Mouse (Mus musculus) forebrain, postnatal 0 days (tissue): ENCODE data around the gene Pgap1. TPM values are rescaled to one million over a fixed set of nuclear protein-coding genes. Genes with fewer than 3 reads are reported as not detected.

Experiments used
- ATAC-seq: fragments of 200-750 bp; cut with Nextera tagmentation; 2 replicates; pipeline ENCODE4 v1.8.0; 2017; ENCODE audit warnings: mild to moderate bottlenecking, moderate library complexity
- DNase-seq: peaks from one replicate; pipeline ENCODE4 v3.0.0-alpha.2; 2015
- H3K27ac ChIP-seq: fragments of 300-500 bp; sonication (generic); 2 replicates; pipeline ENCODE4 v1.5.1; 2014; ENCODE audit warnings: low read depth, mild to moderate bottlenecking, antibody characterized with exemption, low read length, moderate library complexity, mixed read lengths
- H3K27me3 ChIP-seq: fragments of 300-500 bp; sonication (generic); 2 replicates; pipeline ENCODE4 v1.6.1; 2014; ENCODE audit warnings: mild to moderate bottlenecking, low read length, mixed read lengths; ENCODE audit not compliant: insufficient read depth
- H3K36me3 ChIP-seq: fragments of 300-500 bp; sonication (generic); 2 replicates; pipeline ENCODE4 v1.6.1; 2014; ENCODE audit warnings: mild to moderate bottlenecking, moderate library complexity; ENCODE audit not compliant: insufficient read depth
- H3K4me1 ChIP-seq: fragments of 300-500 bp; sonication (generic); 2 replicates; pipeline ENCODE4 v1.6.1; 2014; ENCODE audit warnings: antibody characterized with exemption; ENCODE audit not compliant: insufficient read depth
- H3K4me2 ChIP-seq: fragments of 300-500 bp; sonication (generic); 2 replicates; pipeline ENCODE4 v1.6.1; 2014; ENCODE audit warnings: low read depth, mild to moderate bottlenecking, moderate library complexity
- H3K4me3 ChIP-seq: fragments of 300-500 bp; sonication (generic); 2 replicates; pipeline ENCODE4 v1.5.1; 2014; ENCODE audit warnings: low read depth, low read length, mixed read lengths
- H3K9ac ChIP-seq: fragments of 300-500 bp; sonication (generic); 2 replicates; pipeline ENCODE4 v1.6.1; 2014; ENCODE audit warnings: mild to moderate bottlenecking
- H3K9me3 ChIP-seq: fragments of 300-500 bp; sonication (generic); 2 replicates; pipeline ENCODE4 v1.6.1; 2016; ENCODE audit warnings: low read length
- CTCF ChIP-seq: sonication (generic); IDR thresholded peaks from 2 replicates; pipeline ENCODE4 v1.5.1; 2016; ENCODE audit warnings: antibody characterized with exemption, control low read depth, low read depth
- WGBS: fragments of 180-500 bp; shearing (Covaris S2); extraction: QIAGEN DNeasy Blood & Tissue Kit; methylation state at CpG from one replicate; pipeline ENCODE4 v1.1.7; 2014; 5-methylcytosine and 5-hydroxymethylcytosine counted together
- polyA plus RNA-seq: library from polyadenylated mRNA; unstranded; fragments of >200 nt; fragmentation: Nextera tagmentation; extraction: Ambion mirVana; gene quantifications from 2 replicates; pipeline ENCODE4 v1.2.1, GENCODE M21; 2015
- total RNA-seq: library from RNA; depleted of rRNA; stranded (reverse); fragments of >200 nt; gene quantifications from 2 replicates; pipeline ENCODE4 v1.2.3, GENCODE M21; 2014

Gene Pgap1
- total and polyA plus RNA-seq, 2 experiments from 2014 or later = 18.2 to 87.2 TPM

DNA sequence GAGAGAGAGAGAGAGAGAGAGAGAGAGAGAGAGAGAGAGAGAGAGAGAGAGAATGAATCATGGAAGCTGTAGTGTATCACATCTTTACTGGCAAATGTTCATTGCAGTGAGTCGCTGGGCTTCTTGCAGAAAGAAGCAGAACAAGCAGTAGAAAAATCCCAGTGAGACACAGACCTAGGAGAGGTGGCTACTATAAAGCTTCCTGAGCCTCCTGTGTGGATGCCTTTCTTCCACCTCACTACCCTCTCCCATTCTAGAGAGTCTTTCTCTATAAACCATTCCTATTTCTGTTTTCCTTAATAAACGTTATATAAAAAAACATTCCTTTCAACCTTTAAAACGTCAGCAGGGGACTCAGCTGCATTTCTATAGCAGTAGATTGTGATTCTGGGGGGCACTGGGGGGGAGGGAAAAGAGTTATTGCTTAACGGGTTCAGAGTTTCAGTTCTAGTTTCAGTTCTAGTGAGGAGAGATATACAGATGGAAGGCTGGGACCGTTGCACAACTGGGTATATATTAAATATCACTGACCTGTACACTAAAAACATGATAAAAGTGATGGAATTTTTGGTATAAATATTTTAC lies 28.6 kb upstream of the Pgap1 start:
- H3K27ac ChIP-seq = no peak overlapping the region; the same call in 1 of the 2 replicates
- TF ChIP-seq CTCF = no peak
- no peaks in the 10 kb centered on the region for H3K27me3 ChIP-seq
- no peak overlapping the region for H3K4me2 ChIP-seq
- H3K4me3 ChIP-seq = no peak overlapping the region
- H3K9ac ChIP-seq = no peak overlapping the region
- DNase-seq (peak; percentile 18), ATAC-seq (no peak; the same call in 1 of the 2 replicates)
- H3K9me3 ChIP-seq = no peaks in the 10 kb centered on the region
- 27% methylated on average over 5 of the region's 5 CpGs for WGBS
- H3K36me3 ChIP-seq = no peaks in the 10 kb centered on the region
- H3K4me1 ChIP-seq = no peaks in the 10 kb centered on the region

DNA sequence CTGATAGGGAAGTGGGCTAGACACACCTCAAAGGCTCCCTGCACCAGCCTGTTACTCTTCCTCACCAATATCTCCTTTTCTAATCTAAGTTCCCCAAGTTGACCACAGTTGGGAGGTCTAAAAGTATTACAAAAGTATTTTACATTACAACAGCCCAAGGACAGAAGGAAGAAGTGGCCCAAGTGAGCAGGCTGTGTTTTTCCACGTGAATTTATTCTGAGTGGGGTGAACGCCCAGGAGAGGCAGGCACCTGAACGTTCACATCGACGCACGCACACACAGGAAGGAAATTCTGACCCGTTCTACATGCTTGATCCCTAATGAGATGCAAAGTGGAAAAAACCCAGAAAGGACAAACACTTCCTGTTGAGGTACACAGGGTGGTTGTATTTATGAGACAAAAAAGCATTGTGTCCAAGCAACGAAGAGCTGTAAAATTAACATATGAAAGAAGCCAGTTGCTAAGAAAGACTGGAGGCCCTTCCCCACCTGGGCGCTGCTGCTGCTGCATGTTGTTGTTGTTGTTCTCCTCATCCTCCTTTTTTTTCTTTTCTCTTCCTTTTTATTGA lies 27.9 kb upstream of the Pgap1 start:
- Histone ChIP-seq H3K27me3 (no peaks in the 10 kb centered on the region), H3K27ac (no peak overlapping the region), H3K9me3 (no peaks in the 10 kb centered on the region), H3K4me1 (no peaks in the 10 kb centered on the region), H3K4me2 (no peak overlapping the region), H3K36me3 (no peaks in the 10 kb centered on the region), H3K9ac (no peak overlapping the region), H3K4me3 (no peak overlapping the region)
- TF ChIP-seq CTCF = no peak
- WGBS = 4% methylated on average over 9 of the region's 9 CpGs
- ATAC-seq = peak; percentile 57
- peak; percentile 10 for DNase-seq

DNA sequence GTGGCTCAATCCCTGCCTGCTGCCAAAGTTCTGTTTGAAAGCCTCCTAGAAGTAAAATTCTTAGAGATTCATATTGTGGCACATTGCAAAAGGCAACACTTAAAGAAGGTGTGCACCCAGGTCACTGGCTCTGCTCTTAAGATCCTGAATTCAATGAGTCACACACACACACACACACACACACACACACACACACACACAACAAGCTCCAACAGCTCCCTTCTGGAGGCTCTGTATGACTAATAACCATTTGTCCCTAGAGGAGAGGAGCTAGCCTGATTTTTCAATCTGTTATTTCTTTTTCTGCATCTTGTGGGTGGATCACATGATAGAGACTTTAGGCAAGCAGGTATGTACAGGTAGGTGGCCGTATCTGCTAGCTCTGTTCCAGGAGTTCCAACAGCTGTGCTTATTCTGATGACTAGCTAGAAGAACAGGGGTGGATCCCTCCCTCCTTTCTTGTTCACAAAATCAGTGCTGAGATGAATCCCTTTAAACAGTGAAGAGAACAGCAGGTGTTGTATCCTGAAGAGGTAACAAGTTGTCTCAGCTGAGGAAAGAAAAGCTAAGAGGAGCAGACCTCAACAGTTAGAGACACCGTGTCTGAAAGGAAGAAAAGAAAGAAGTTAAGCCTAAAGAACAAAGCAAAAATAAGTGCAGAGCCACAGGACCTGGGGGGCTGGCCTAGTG lies 27.2 kb upstream of the Pgap1 start:
- 41% methylated on average over 2 of the region's 2 CpGs for WGBS
- ATAC-seq = peak; percentile 24; the same call in 1 of the 2 replicates
- peak; percentile 7 for DNase-seq

DNA sequence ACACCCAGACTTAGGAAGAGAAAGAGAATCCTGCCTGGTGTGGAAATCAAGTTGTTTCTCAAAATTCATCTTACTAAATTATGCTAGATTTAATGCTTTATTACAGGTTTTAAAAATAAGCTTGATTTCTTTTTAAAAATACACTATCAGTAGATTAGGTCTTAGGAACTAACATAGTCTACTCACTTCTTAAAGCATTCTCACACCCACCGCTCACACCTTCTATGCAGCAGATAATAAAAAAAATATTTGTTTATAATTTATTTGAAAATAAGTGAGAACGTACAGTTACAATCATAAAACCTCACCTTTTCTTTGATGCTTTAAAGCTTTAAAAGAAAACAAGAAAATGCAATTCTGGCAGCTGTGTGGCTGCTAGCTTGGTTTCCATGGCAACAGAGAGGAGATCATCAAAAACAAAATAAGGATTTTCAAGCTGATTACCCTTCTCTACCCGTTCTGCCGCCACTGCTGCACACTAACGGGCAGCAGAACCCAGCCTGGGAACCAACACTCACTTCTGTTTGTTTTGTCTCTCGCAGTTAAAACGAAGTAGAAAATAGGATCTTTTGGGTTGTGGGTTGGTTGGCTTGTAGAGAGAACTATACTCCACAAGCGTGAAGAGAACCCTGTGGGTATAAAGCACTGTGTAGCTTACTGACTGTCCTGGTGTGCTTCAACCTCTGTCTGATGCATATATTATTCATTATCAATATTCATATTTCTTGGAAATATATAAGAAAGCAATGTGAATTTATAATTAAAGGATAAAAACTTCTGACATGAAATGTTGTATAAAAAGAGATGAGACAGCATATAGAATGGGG lies 21.1 kb upstream of the Pgap1 start:
- Histone ChIP-seq H3K4me2 (peak overlapping the region; percentile 35), H3K36me3 (no peaks in the 10 kb centered on the region), H3K9ac (peak overlapping the region; percentile 29; the same call in 1 of the 2 replicates), H3K4me3 (peak overlapping the region; percentile 11; the same call in 1 of the 2 replicates), H3K27me3 (no peaks in the 10 kb centered on the region), H3K9me3 (no peaks in the 10 kb centered on the region), H3K27ac (peak overlapping the region; percentile 67), H3K4me1 (peaks cover 4% of the 10 kb centered on the region; the same call in 1 of the 2 replicates)
- peak; percentile 81 for DNase-seq
- 11% methylated on average over 8 of the region's 8 CpGs for WGBS
- TF ChIP-seq CTCF = no peak
- peak; percentile 91 for ATAC-seq

More for the DNA sequence above, 27.2 kb upstream of the Pgap1 start:
- TF ChIP-seq CTCF = no peak
- Histone ChIP-seq H3K27ac (no peak overlapping the region), H3K9me3 (no peaks in the 10 kb centered on the region), H3K36me3 (no peaks in the 10 kb centered on the region), H3K9ac (no peak overlapping the region), H3K4me2 (no peak overlapping the region), H3K27me3 (no peaks in the 10 kb centered on the region), H3K4me1 (no peaks in the 10 kb centered on the region), H3K4me3 (no peak overlapping the region)

DNA sequence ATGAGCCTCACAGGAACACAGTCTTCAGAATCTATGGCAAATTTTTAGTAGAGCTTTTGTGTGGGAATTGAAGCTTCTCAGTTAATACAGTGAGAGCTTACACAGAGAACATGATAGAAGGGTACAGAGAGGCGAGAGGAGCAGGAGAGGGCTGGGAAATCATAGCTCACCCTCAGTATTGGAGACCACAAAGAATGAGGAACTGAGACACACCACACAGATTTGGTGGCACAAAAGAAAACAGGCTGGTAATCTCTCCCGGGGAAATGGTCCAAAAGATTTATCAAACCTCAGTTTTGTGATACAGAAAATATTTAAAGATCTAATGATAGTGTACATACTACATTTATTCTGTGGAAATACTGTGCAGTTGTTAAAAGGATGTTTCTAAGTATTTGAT lies 11.6 kb upstream of the Pgap1 start:
- WGBS = 82% methylated on average over 2 of the region's 2 CpGs
- Histone ChIP-seq H3K27ac (no peak overlapping the region), H3K4me3 (no peak overlapping the region), H3K9ac (no peak overlapping the region), H3K27me3 (no peaks in the 10 kb centered on the region), H3K9me3 (no peaks in the 10 kb centered on the region), H3K4me2 (no peak overlapping the region), H3K36me3 (no peaks in the 10 kb centered on the region), H3K4me1 (no peaks in the 10 kb centered on the region)
- no peak for ATAC-seq
- TF ChIP-seq CTCF = no peak
- DNase-seq = no peak

DNA sequence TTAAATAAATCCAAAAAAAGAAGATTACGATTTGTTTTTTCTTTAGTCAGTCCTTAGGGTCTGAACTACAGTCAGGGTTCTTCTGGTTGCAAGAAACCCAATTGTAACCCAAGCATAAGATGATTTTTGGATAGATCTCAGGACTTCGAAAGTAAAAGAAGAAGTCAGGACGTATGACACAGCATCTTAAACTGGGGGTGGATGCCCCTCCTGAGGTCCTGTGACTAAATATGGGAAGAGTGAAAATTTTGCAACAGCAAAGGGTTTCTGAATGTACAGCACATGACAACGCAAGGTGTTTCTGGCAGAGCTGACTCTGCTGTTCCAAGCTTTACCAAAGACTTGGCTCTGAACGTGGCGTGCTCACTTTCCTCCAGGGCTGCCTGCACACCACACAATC lies 6.4 kb upstream of the Pgap1 start:
- WGBS = 92% methylated on average over 6 of the region's 6 CpGs

More for the DNA sequence above, 6.4 kb upstream of the Pgap1 start:
- DNase-seq (no peak), ATAC-seq (no peak)
- H3K9me3 ChIP-seq = no peaks in the 10 kb centered on the region
- no peaks in the 10 kb centered on the region for H3K36me3 ChIP-seq
- no peak for TF ChIP-seq CTCF
- no peak overlapping the region for H3K27ac ChIP-seq
- no peak overlapping the region for H3K4me2 ChIP-seq
- H3K4me3 ChIP-seq = no peak overlapping the region
- no peaks in the 10 kb centered on the region for H3K4me1 ChIP-seq
- H3K9ac ChIP-seq = no peak overlapping the region
- no peaks in the 10 kb centered on the region for H3K27me3 ChIP-seq
